Comparison of ENCODE assay signal across 32 mouse cellular contexts in the genomic region with DNA sequence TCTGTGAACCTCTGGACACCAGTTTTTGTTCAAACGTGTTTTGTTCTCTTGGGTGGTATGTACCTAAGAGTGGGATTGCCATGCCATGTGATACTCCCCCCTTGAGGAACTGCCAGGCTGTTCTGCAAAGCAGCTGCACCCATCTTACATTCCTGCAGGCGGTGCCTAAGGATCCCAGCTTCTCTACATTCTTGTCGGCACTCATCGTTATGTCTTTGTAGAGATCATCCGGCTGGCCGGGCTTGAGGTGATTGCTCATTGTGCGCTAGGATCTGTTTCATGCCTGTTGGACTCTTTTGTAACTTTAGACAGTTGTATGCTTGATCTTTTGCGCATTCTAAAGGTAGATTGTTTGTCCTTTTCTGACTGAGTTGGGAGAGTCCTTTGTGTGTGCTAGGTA.
"Had no signal": no experiment of that assay in that cellular context is flagged by ENCODE, and none has a peak within 500 bp of the region (broad histone marks: within the 10 kb centered on the region; RNA-seq: fewer than 3 reads in every experiment).

No protein-coding gene starts in this region.

- H3K27ac ChIP-seq: limb, embryonic 10.5 days; limb, embryonic 12.5 days; limb, embryonic 13.5 days; limb, embryonic 15.5 days; liver, embryonic 12.5 days; liver, embryonic 13.5 days; liver, embryonic 14.5 days; liver, embryonic 15.5 days; lung, embryonic 15.5 days; macrophage; midbrain, embryonic 10.5 days; midbrain, embryonic 12.5 days; midbrain, embryonic 13.5 days; midbrain, embryonic 15.5 days; neural tube, embryonic 12.5 days had no signal

- H3K27me3 ChIP-seq: limb, embryonic 12.5 days; limb, embryonic 13.5 days; limb, embryonic 15.5 days; liver, embryonic 12.5 days; liver, embryonic 13.5 days; liver, embryonic 15.5 days; lung, embryonic 15.5 days; megakaryocyte, embryonic 14.5 days; midbrain, embryonic 12.5 days; midbrain, embryonic 13.5 days; midbrain, embryonic 15.5 days; neural tube, embryonic 12.5 days had no signal

- DNase-seq: left cerebral cortex, postnatal 4 days; liver; liver, embryonic 13.5 days; liver, postnatal 0 days; lung, adult 18-20 months; lung, adult 2 months; lung, embryonic 14.5 days; lung, postnatal 10 days; lung, postnatal 14 days; lung, postnatal 36 days; lung, postnatal 4 days; midbrain, embryonic 14.5 days had no signal

- H3K4me2 ChIP-seq: limb, embryonic 12.5 days; limb, embryonic 13.5 days; limb, embryonic 15.5 days; liver, embryonic 11.5 days; liver, embryonic 12.5 days; liver, embryonic 13.5 days; liver, embryonic 15.5 days; lung, embryonic 14.5 days; lung, embryonic 15.5 days; midbrain, embryonic 11.5 days; midbrain, embryonic 12.5 days; midbrain, embryonic 13.5 days; midbrain, embryonic 15.5 days; neural tube, embryonic 12.5 days had no signal

- H3K36me3 ChIP-seq: limb, embryonic 10.5 days; limb, embryonic 13.5 days; limb, embryonic 15.5 days; liver, embryonic 12.5 days; liver, embryonic 13.5 days; liver, embryonic 15.5 days; lung, embryonic 15.5 days; midbrain, embryonic 10.5 days; midbrain, embryonic 12.5 days; midbrain, embryonic 13.5 days; midbrain, embryonic 15.5 days; neural tube, embryonic 12.5 days had no signal

- H3K4me3 ChIP-seq: limb, embryonic 10.5 days; limb, embryonic 12.5 days; limb, embryonic 13.5 days; limb, embryonic 15.5 days; liver, embryonic 12.5 days; liver, embryonic 13.5 days; liver, embryonic 15.5 days; lung, embryonic 15.5 days; megakaryocyte, embryonic 14.5 days; midbrain, embryonic 10.5 days; midbrain, embryonic 12.5 days; midbrain, embryonic 13.5 days; midbrain, embryonic 15.5 days; myocyte; neural tube, embryonic 12.5 days had no signal

- ATAC-seq: liver, embryonic 12.5 days; liver, postnatal 0 days; lung, postnatal 0 days; midbrain, embryonic 13.5 days; midbrain, embryonic 15.5 days; midbrain, embryonic 16.5 days had no signal

- H3K9ac ChIP-seq: limb, embryonic 12.5 days; limb, embryonic 13.5 days; limb, embryonic 15.5 days; liver, embryonic 12.5 days; liver, embryonic 13.5 days; liver, embryonic 14.5 days; liver, embryonic 15.5 days; liver, postnatal 0 days; lung, embryonic 14.5 days; lung, embryonic 15.5 days; midbrain, embryonic 12.5 days; midbrain, embryonic 13.5 days; midbrain, embryonic 15.5 days; neural tube, embryonic 12.5 days had no signal

- H3K9me3 ChIP-seq: limb, embryonic 10.5 days; limb, embryonic 12.5 days; limb, embryonic 13.5 days; limb, embryonic 15.5 days; liver, embryonic 12.5 days; liver, embryonic 13.5 days; liver, embryonic 15.5 days; lung, embryonic 15.5 days; megakaryocyte, embryonic 14.5 days; midbrain, embryonic 10.5 days; midbrain, embryonic 12.5 days; midbrain, embryonic 13.5 days; midbrain, embryonic 15.5 days; neural tube, embryonic 12.5 days had no signal

- H3K4me1 ChIP-seq: limb, embryonic 10.5 days; limb, embryonic 12.5 days; limb, embryonic 13.5 days; limb, embryonic 15.5 days; liver, embryonic 12.5 days; liver, embryonic 13.5 days; liver, embryonic 15.5 days; midbrain, embryonic 10.5 days; midbrain, embryonic 13.5 days; midbrain, embryonic 15.5 days; neural tube, embryonic 12.5 days had no signal
